Mouse (Mus musculus) bone marrow, adult 2 months (tissue): ENCODE data around the gene Mccc1.

Experiments used
- CTCF ChIP-seq: fragments of 200-500 bp; IDR thresholded peaks from 2 replicates; pipeline ENCODE4 v1.5.1; 2011; ENCODE audit warnings: low read length, control low read depth; ENCODE audit not compliant: control insufficient read depth, insufficient read depth
- POLR2A ChIP-seq: fragments of 200-500 bp; IDR thresholded peaks from 2 replicates; pipeline ENCODE4 v1.6.1; 2011; ENCODE audit warnings: low read depth, mild to moderate bottlenecking, control low read depth, low read length, borderline replicate concordance; ENCODE audit not compliant: control insufficient read depth

DNA sequence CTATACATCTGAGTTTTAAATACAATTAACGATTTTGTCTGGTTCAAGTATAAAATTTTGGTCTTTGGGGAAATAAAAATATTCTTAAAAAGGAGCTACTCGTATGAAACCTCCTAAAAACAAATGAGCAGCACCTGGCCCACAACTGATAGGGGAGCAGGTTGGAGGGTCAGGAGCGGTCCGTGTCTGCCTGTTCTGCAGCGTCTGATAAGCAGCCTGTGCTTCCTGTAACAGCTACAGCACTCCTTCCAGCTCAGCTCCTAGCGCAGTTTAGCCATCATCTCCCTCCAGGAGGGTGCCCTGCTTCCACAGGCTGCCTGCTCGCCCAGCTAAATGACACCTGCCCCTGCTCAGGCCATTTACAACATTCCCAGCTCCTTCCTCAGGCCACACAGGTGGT lies 77.0 kb downstream of the Mccc1 start:
- TF ChIP-seq POLR2A (peak; percentile 79; the same call in 1 of the 2 replicates), CTCF (no peak)
